Mouse (Mus musculus) A20 (cell line): ENCODE measurements around the gene Vps37c.

Experiments used
- DNase-seq: peaks from one replicate; pipeline ENCODE4 v3.0.0-alpha.2; 2011; ENCODE audit warnings: low read depth, low spot score

Vps37c gene

DNA sequence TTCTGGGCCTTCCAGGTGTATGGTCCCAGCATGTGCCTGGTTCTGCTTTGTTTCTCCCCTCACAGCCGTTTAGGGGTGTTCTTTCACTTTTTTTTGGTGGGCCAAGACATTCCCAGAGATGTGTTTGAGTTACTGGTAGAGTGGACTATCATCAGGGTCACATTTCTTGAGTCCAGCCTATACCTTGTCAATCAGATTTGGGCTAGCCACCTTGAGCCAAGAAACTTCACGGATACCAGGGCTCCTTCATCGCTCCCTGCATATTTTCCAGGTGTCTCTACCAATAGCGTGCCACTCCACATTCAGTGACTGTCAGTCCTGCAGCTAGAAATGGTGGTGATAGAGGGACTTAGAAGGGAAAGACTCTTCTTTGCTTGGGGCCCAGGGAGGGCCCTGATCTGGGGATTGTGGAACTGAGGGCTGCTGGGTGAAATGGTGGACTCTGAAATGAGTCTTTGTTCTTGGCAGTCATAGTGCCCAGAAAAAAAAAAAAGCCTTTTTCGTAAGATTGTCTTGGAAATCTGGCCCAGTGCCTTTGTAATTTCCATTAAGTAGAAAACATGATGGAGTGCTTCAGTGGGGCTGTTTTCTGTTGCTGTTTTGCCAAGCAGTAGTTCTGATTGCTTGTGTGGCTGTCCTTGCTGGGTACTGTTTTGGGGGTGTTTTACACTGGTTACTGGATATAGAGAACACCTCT is 1.1 kb downstream of the Vps37c start:
- no peak for DNase-seq

DNA sequence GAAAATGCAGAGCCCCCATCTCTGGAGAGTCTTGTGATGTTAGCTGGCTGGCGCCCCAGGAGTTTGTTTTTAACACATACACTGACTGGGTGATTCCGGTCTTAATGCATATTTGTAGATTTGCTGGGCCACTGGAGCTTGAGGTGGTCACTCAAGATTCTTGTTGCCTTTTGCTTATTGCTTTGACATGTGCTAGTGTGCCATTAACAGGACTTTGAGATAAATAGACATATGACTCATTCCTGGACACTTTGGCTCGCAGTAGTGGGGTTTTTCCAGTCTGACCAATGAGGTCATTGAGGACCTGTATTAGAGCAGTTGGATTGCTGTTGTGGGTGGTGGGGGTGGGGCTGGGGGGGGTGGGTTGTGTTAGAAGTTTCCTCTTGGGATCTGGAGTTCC is 1.8 kb downstream of the Vps37c start:
- no peak for DNase-seq

DNA sequence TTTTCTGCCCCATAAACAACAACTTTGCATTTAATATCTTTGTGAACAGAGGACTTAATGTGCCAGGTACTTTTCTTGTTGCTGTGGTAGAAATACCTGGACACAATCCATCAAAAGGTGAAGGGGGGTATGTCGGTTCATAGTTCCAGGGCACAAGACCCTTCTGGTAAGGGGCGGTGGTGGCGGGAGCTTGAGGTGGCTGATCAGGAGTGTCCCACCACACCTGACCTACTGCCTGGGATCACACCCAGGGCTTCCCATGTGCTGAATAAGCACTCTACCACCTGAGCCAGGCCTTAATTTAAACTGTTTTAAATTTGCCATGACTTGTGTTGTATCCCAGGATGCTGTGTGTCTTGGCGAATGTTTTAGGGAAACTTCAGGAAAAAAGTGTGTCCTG is 2.6 kb downstream of the Vps37c start:
- DNase-seq = no peak

DNA sequence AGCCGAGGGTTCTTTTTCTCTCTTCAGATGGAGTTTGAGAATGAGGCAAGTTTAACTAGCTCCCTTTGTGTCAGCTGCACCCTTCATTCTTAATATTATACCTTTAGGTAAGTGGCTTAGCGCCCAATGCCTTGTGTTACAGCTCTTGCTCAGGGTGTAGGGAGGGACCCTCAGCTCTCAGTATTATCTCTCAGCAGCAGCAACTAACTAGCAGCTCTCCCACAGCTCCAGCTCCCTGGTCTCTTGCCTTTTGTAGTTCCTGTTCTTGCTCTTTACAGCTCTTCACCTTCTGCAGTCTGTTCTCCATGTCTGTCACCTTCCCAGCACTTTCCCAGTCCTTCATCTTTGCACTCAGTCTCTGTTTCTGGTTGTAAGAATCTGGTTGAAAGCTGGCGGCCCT is 3.1 kb downstream of the Vps37c start:
- no peak for DNase-seq

DNA sequence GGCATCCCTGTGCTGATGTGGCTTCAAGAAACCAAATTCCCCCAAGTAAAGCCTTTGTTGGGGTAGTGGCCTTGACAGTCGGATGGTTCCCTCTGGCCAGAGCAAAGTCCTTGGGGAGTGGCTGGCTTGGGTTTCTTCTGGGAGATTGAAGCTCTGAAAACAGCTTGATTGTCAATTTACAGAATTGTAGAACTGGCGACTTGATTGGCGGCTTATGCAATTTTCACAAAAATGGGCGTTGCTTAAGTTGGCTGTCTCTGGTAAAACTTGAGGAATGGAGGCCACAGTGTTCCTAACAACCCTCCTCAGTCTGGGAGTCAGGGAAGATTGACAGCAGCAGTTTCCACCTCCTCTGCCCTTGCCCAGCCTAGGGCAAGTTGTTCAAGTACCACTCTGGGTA is 3.8 kb downstream of the Vps37c start:
- no peak for DNase-seq

DNA sequence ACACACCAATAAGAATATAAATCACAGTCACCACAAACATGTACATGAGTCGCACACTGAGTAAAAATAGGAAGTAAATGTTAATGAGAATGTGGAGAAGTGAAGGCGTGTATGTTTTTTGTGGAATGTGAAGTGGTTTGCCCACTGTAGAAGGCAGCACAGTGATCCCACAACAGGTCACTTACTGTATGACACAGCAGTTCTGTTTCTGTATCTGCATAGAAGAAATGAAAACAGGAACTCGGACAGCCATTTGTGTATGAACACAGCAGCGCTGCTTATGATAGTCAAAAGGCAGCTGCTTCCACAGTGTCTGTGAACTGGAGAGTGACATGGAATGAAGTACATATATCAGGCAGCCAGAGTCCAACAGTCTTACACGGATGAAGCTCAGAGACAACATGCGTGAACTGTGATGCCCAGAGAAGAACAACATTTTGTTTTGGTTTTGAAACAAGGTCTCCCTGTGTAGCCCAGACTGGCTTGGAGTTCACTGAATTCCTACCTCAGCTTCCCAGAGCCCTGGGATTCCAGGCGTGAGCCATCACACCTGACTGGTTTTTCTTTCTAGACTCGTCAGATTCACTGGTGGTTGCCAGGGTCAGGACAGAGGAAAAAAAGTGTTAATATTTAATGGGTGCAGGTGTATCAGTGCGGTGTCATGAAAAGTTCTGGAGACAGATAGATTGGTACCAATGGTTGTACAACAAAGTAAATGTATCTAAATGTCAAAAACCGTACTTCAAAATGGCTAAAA is 5.6 kb downstream of the Vps37c start:
- peak; percentile 75 for DNase-seq

DNA sequence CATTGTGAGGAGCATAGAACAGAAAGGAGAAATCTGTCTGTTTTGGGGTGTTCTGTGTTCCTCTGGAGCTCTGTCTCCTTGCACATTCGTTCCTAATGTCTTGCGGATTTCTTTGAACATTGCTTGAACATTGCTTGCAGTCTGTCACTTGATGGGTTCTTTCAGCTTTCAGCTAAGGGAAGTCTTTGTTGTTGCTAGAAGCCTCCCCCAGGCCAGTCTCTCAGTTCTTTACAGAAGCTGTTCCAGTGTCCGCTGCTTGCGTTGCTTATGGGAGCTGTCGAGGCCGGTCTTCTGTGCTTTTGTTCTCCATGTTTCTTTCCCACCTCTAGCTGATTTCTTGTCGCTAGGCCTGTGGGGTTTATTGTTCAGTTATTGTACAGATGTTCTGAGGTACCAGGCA is 7.3 kb downstream of the Vps37c start:
- no peak for DNase-seq

DNA sequence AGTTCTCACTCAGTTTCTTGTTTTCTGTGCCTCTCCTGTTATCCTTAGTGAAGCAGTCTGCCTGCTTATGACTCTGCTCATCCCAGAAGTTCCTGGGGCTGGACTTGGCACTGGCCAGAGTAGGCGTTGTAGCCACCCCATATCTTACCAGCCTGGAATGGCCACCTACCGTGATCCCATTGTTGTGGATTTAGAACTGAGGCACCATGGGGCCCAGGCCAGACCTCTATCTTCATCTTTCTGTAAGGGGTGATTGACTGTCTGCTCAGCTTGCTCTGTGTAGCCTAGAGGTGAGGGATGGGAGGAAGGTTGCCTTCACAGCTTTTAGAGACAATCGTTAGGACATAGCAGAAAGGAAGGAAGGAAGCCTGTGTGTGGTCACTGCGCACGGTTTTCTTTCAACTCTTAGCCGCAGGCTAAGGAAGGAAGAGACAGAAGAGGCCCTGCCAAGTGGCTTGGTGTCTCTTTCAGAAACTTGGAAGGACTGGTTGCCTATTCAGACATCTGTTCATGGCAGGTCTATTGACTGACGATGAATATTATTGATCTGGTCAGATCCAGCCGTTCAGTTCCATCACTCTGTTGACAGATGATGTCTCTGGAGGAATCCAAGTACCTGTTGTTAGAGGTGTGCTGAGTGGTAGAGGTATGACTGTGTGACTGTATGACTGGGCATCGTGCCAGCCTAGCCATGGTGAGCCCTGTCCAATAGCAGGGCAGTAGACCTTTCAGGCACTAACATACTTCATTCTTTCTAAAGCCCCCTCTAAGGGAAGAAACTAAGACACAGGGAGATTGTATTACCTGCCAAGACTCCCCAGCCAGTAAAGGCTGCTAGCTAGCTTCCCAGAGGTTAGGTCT is 9.8 kb downstream of the Vps37c start:
- no peak for DNase-seq

DNA sequence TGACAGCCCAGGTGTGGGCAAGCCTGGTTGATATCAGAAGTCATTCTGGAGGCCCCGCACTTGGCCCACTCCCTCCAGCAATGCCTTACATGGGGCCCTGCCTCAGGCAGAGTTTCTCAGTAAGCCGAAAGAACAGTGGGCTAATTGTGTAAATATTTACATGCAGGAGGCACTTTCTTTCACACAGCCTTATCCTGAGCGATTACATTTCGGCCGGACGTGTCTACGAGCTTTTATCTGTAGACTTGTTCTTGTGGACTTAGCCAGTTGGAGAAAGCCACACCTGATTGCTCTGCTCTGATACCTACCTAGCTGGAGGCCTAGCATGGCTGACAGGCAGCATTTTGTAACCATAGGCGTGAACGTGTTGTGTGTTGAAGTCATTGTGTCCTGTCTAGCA is 11.3 kb downstream of the Vps37c start:
- DNase-seq = no peak

DNA sequence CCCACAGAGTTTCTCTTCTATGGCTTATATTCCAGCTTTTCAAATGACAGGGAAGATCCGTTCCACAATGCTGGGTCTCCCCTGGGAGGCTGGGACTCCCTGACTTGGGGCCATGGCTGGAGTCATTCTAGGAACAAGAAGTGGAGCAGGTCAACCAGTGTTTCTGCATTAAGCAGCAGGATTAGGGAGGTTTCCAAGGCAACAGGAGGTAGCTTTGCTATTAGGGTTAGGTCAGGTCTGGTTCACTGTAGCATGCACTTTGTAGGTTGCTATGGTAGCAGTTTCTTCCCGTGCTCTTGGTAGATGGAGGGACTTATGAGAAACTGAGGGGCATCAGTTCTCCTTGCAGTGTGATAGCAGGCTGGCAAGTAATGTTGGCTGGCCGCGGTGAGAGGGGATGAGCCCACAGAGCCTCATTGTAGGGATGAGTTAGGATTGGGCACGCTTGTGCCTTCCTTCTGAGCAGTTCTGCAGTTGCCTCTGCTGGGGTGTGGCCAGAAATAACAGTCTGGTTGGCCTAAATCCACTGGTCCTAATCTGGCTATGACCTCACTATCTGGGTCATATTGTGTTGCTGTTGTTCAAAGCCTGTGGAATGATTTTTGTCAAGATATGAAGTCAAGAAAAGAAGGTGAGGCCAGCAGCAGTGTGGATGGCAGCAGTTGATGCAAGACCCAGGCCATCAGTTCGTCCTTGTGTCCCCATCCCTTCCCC is 12.6 kb downstream of the Vps37c start:
- DNase-seq = no peak

DNA sequence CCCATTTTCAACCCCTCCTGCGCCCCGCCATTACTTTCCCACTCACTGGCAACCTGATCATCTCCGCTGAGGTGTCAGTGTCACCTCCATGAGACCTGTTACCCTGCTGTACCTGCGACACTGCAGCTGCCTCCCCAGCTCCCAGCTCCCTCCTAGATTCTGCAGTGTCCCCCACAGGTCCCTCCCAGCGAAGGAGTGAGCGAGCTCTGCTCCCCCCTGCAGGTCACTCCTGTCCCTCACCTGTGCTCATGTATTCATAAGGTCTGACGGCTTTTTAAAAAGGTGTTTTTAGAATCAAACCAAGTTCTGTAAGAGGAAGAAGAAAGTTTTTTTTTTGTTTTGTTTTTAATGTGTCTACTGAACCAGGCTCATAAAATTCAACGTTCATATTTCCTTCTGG is 13.6 kb downstream of the Vps37c start:
- peak; percentile 48 for DNase-seq

DNA sequence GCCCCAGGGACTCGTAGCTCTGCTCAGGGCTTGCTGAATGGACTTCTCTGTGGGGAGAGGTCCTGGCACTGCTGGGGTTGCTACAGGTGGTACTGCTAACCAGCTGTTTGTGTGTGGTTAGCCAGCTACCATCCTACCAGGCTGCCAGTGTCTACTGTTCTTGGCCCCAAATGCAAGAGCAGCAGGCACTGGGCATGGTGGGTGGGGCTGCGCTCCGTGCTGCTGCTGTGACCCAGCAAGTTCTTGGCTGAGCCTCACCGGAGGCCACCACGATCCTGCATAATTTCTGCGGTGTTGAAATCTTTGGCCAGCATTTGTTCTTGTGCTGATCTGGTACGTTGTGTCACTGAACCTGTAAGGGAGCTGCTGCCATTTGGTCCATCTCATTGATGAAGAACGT is 14.9 kb downstream of the Vps37c start:
- DNase-seq = no peak

DNA sequence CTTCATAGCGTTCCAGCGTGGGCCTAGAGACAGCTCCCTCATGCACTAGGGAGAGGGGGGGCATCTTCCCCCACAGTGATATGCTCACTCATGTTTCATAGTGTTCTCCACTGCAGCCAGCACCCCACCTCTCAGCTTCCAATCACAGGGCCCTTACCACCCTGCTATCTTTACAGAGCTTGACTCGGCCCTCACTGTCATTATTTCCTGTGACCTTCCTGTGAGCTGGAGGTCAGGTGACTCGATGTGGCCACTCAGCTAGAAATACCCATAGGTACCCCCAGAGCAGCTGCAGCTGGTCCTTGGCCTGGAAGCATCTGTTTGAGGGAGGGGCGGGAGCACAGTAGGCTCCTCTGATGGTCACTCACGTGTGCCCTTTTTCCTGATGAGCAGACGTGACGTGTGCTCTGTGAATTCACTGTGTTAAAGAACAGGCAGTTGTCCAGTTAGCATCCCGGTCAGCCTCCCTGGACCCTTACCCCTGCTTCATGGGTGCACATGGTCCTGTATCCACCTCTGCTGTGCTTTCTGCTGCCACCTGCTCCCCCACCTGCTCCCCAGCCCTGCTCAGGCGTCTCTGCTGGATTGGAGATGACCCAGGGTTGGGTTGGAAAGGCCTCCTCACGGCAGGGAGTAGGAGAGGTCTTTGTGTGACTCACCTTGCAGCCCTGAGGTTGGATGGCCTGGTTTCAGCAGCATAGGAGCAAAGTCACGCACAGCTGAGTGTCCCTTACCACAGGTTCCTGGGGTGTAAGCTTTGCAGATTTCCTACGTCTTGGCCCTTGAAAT is 18.7 kb downstream of the Vps37c start:
- no peak for DNase-seq

DNA sequence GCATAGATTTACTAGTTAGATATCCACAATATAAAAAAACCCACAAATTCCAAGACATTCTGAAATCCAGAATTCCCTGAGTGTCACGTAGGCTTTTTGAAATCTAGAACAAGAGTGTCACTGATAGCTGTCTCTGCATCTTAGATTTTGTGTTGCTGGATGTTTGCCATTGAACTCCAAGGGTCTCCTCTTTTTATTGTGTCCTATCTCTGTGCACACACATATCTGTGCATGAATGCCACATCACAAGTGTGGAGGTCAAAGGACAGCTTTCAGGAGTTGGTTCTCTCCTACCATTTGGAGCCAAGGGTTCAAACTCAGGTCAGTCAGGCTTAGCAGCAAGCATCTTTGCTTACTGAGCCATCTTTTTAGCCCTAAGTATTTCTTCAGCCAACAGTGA is 19.3 kb downstream of the Vps37c start:
- DNase-seq = no peak

DNA sequence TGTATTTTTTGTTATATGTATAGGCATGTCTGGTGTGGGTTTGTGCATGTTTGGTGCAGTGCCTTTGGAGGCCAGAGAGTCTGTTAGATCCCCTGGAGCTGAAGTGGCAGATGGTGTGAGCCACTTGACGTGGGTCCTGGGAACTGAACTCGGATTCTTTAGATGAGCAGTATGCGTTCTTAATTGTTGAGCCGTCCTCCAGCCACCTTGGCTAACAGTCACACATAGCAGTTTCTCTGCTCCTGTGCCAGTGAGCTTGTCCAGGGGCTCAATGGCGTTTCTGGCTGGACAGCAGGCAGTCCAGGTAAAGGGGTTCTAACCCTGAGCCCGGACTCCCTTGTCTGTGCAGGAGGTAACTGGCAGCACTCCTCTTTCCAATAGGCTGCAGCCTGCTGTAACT is 20.4 kb downstream of the Vps37c start:
- DNase-seq = no peak

DNA sequence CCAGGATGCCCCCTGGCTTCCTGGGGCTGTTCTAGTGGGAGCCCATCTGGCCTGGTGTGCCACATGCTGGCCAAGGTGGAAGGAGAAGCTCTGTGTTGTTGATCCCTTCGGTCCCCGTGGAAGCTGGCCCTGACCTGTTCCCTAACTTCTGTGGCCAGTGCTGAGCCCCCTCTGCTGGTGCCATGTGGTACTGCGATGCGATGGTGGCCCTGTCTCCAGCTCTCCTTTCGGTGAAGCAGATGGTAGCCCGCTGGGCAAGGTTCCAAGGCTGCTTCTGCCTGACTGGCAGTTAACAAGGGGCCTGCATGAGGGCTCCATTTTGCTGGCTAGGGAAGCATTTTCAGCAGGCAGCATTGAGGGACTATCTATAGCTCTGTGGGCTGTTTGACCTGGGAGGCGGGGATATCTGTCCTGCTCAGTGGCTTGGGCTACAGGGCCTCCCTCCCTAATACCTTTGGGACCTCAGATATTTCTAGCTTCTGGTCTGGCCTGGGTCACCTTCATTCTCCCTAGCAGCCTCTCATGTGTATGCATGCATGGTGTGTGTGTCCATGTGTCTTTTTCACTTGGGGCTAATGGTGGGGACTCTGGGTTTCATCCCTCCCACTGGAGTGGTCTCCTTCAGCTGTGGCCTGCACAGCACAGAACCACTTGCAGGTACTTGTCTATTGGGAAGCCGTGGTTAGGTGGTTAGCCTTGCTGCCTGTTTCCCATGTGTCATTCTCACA is 21.0 kb downstream of the Vps37c start:
- peak; percentile 81 for DNase-seq

DNA sequence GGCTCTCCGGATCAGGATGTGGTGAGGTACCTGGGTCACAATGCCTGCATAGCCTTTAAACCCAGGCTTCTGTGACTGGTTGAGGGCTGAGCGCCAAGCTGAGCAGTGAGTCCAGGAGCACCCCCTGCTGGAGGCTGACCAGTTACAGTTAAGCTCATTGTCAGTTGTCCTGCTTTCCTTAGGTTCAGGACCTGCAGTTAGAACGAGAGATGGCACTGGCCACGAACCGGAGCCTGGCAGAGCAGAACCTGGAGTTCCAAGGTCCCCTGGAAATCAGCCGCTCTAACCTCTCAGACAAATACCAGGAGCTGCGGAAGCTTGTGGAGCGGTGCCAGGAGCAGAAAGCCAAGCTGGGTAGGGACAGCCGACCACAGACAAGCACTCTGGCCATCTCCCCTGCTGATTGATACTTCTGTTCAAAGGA is 21.6 kb downstream of the Vps37c start:
- DNase-seq = peak; percentile 41

DNA sequence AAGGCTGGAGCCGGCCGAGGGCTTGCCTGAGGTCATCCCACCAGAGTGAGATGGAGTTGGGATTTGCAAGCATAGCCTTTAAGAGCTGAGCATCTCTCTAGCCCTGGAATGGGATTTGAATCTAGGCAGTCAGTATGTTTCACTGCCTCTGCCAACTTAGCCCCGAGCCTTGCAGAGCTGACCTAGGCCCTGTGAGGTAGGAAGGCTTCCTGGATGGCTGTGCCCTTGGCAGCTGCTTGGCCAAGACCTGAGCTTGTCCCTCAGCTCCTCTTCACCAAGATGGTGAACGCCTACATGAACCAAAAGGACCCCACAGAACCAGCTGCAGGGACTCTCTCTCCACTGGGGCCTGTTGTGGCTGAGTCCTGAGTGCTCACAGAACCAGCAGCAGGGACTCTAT is 22.2 kb downstream of the Vps37c start:
- DNase-seq = no peak

DNA sequence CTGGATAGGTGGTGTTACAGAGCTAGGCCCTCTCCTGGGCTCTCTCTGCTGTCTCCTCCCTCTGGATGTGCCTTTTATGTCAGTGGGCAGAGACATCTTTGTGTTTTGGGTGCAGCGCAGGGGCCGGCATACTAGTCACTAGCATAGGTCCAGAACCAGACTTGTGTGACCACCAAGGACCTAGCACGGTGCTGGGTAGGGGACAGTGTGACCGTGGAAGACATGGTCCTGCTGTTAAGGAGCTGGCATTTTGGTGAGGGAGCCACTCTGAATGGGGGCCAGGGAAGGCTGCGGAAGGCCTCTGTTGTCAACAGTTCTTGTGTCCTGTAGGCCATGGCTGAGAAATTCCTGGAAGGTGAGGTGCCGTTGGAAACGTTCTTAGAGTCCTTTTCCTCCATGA is 23.7 kb downstream of the Vps37c start:
- DNase-seq = no peak

DNA sequence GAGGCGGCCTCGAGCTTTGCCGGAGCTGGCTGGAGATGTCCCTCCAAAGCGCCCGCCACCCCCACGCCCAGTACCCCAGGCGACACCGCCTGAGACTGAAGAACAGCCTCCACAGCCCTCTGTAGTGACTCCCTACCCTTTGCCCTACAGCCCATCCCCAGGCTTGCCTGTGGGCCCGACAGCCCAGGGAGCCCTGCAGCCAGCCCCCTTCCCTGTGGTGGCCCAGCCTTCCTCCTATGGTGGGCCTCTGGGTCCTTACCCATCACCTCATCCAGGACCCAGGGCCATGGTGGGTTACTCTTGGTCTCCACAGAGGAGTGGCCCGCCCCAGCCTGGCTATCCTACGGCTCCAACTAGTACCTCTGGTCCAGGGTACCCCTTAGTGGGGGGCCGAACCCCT is 24.1 kb downstream of the Vps37c start:
- DNase-seq = no peak
